In the genomic region with DNA sequence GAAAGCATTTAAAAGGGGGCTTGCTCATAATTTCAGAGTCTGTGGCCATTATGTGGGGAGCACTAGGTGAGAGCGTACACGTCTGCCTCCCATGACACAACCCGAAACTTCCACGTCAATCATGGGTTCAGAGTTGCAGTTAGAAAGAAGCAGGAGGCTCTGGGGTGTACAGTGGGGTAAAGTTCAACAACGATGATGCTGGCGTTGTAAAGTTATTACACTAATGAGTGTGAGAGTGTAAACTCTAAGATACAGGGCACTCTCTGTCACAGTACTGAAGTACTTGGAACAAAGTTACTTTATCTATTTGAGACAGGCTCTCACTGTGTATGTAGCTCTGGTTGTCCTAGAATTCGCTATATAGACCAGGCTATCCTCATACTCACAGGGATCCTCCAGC, we compare ENCODE assay signal across 14 mouse cellular contexts.
"Had no signal": no experiment of that assay in that cellular context is flagged by ENCODE, and none has a peak within 500 bp of the region (broad histone marks: within the 10 kb centered on the region; RNA-seq: fewer than 3 reads in every experiment).

No protein-coding gene starts in this region.

- H3K36me3 ChIP-seq: lung, embryonic 15.5 days; midbrain, embryonic 13.5 days; midbrain, embryonic 15.5 days; neural tube, embryonic 12.5 days had no signal

- H3K4me2 ChIP-seq: lung, embryonic 15.5 days; midbrain, embryonic 13.5 days; midbrain, embryonic 15.5 days; neural tube, embryonic 12.5 days had no signal

- ATAC-seq: lung, postnatal 0 days; midbrain, embryonic 13.5 days; midbrain, embryonic 15.5 days had no signal

- H3K4me3 ChIP-seq: lung, embryonic 15.5 days; midbrain, embryonic 13.5 days; midbrain, embryonic 15.5 days; neural tube, embryonic 12.5 days had no signal

- H3K27ac ChIP-seq: lung, embryonic 15.5 days; midbrain, embryonic 13.5 days; midbrain, embryonic 15.5 days; neural tube, embryonic 12.5 days had no signal

- H3K9ac ChIP-seq: lung, embryonic 15.5 days; midbrain, embryonic 13.5 days; midbrain, embryonic 15.5 days; neural tube, embryonic 12.5 days had no signal

- H3K27me3 ChIP-seq: lung, embryonic 15.5 days; midbrain, embryonic 15.5 days; neural tube, embryonic 12.5 days had no signal

- H3K4me1 ChIP-seq: midbrain, embryonic 13.5 days; midbrain, embryonic 15.5 days; neural tube, embryonic 12.5 days had no signal

- DNase-seq: lung, adult 2 months; lung, postnatal 14 days; lung, postnatal 36 days; right cerebral cortex, postnatal 14 days; spleen, adult 18-20 months; thymus, adult 18-20 months; thymus, postnatal 14 days; thymus, postnatal 36 days had no signal

- H3K9me3 ChIP-seq: lung, embryonic 15.5 days; megakaryocyte, embryonic 14.5 days; midbrain, embryonic 13.5 days; midbrain, embryonic 15.5 days; neural tube, embryonic 12.5 days had no signal
